Mouse (Mus musculus) heart, adult 2 months (tissue): ENCODE data around the gene Myo10.

Source experiments
- CTCF ChIP-seq: fragments of 200-600 bp; IDR thresholded peaks from 2 replicates; pipeline ENCODE4 v1.8.1; 2022; ENCODE audit warnings: antibody characterized with exemption, mild to moderate bottlenecking, moderate library complexity
- EP300 ChIP-seq: fragments of 200-500 bp; IDR thresholded peaks from 2 replicates; pipeline ENCODE4 v1.6.1; 2011; ENCODE audit warnings: low read depth, low read length, control low read depth; ENCODE audit not compliant: insufficient read depth
- POLR2A ChIP-seq: fragments of 200-500 bp; IDR thresholded peaks from 2 replicates; pipeline ENCODE4 v1.6.1; 2011; ENCODE audit warnings: mild to moderate bottlenecking, low read depth, low read length, control low read depth; ENCODE audit not compliant: insufficient read depth

GRCm38 (mm10) chr15:25778937-25779336 is 156.6 kb downstream of the Myo10 start:
- TF ChIP-seq CTCF = no peak
- TF ChIP-seq POLR2A = no peak
- no peak for TF ChIP-seq EP300
